Mouse (Mus musculus): ENCODE measurements around the gene Gm3115.
"Not testable (repeated sequence)": the region's sequence is repeated elsewhere in the genome, so short reads cannot be mapped to it uniquely, and the experiment has no call there.

Gene Gm3115

DNA sequence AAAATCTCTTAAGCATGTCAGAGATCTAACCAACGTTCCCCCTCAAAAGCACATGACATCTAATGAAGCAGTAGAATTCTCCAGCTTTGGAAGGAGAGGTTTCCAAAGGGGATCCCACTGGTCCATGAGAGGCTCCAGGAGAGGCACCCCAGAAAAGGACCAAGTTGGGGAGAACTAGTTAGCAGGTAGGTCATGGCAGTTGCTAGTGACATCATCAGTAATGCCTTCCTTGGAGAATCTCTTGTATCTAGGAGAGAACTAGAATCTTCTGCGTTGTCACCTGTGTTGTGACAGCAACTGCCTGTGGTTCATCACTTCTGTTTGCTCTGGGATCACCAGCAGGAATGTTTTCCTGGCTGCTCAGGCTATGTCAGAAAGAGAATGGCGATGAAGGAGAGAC is at the start of gene Gm3115:
Gene Gm3115, plus strand, starts transcription at position 301 of the 400 bp plus-strand sequence.
- not testable (repeated sequence) for DNase-seq

DNA sequence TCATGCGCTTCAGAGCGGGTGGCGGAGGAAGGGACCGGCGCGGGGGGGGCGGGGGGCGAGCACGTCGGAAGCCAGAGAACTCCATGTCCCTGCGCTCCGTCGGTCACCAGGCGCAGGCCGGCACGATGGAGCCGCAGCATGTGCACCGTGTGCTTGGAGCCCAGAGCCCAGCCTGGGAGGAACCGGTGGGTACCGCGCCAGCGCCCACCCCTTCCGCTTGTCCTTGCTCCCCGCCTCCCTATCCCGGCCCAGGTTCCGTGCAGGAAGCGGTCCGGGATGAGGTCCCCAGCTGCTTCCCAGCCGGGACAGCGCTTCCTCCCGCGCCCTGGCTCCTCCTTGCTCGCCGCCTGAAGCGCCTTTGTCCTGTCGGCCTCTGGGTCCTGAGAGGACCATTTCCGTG is 26.5 kb downstream of the Gm3115 start, which contains the start of gene Gm8108:
Gene Gm8108, plus strand, starts transcription at position 101 of the 400 bp plus-strand sequence.
- DNase-seq = peak; percentile 2 to 3

DNA sequence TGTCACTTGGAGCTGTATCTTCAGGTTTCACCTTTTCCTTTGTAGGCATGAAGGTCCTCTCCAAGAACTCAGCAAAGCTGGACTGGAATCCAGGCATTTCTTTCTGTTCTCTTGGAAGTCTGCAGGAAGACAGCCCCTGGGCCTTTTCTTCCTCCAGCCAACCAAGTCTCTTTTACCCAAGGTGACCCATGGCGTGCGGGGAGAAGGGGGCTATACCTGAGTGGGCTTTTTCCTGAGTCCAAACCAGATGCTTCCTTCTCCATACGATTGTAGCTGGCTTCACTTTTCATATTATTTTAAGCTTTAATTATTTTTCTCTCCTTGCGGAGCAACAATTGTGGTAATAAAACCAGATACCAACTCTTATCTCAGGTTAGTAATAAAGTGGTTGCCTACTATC is 57.7 kb downstream of the Gm3115 start:
- not testable (repeated sequence) for DNase-seq
